Mouse (Mus musculus) CH12.LX (cell line): ENCODE data around the gene Ttc13. TPM values are rescaled to one million over a fixed set of nuclear protein-coding genes. Genes with fewer than 3 reads are reported as not detected.

Source experiments
- DNase-seq: peaks from one replicate; pipeline ENCODE4 v3.0.0-alpha.2; 2013; ENCODE audit errors: extremely low read depth
- H3K27ac ChIP-seq: 2 replicates; pipeline ENCODE4 v1.5.1; 2012; ENCODE audit warnings: low read depth, mild to moderate bottlenecking, control low read depth, moderate library complexity; ENCODE audit not compliant: insufficient read depth
- H3K27me3 ChIP-seq: replicated peaks from 2 replicates; pipeline ENCODE3; 2012; ENCODE audit warnings: inconsistent platforms
- H3K36me3 ChIP-seq, 2 experiments: replicated peaks in 1 of 2; 2 replicates each; pipeline versions ENCODE3 to v1.6.1; 2012; ENCODE audit warnings: inconsistent platforms in 1 of 2, low read length in 1 of 2, mild to moderate bottlenecking in 1 of 2, mixed read lengths in 1 of 2, moderate library complexity in 1 of 2; ENCODE audit not compliant: control insufficient read depth in 1 of 2, insufficient read depth in 1 of 2
- H3K4me1 ChIP-seq, 2 experiments: 2 replicates each; pipeline ENCODE4 v1.6.1; 2012; ENCODE audit warnings: inconsistent platforms in 1 of 2, moderate library complexity in 1 of 2; ENCODE audit not compliant: insufficient read depth in 2 of 2, control insufficient read depth in 1 of 2
- H3K4me2 ChIP-seq: 2 replicates; pipeline ENCODE4 v1.6.1; 2012; ENCODE audit warnings: low read depth, mild to moderate bottlenecking, control low read depth; ENCODE audit not compliant: poor library complexity, insufficient read depth, severe bottlenecking
- H3K4me3 ChIP-seq, 3 experiments: fragments of 150-350 bp in 1 of 3; sonication (generic) in 1 of 3; replicated peaks in 1 of 3; 2 replicates each; pipeline versions ENCODE3 to v1.5.1; 2011 to 2012; ENCODE audit warnings: low read depth in 2 of 3, low read length in 2 of 3, mild to moderate bottlenecking in 2 of 3, moderate library complexity in 2 of 3, control low read depth in 1 of 3, improper control_type of control experiment in 1 of 3, inconsistent platforms in 1 of 3, mixed read lengths in 1 of 3; ENCODE audit not compliant: poor library complexity in 1 of 3
- H3K79me2 ChIP-seq: replicated peaks from 2 replicates; pipeline ENCODE4 v1.6.1; 2012; ENCODE audit warnings: mild to moderate bottlenecking, moderate library complexity; ENCODE audit not compliant: control insufficient read depth, poor library complexity, insufficient read depth, severe bottlenecking; ENCODE audit errors: extremely low read depth
- H3K9ac ChIP-seq: 2 replicates; pipeline ENCODE4 v1.6.1; 2012; ENCODE audit warnings: low read depth, mild to moderate bottlenecking, control low read depth, moderate library complexity; ENCODE audit not compliant: insufficient read depth
- H3K9me3 ChIP-seq: replicated peaks from 2 replicates; pipeline ENCODE3; 2012; ENCODE audit warnings: low read length, inconsistent platforms, mixed read lengths
- BHLHE40 ChIP-seq: IDR thresholded peaks from 2 replicates; pipeline ENCODE4 v1.6.1; 2011; ENCODE audit warnings: mild to moderate bottlenecking, low read depth, low read length, improper control_type of control experiment
- CHD1 ChIP-seq: IDR thresholded peaks from 2 replicates; pipeline ENCODE4 v1.6.1; 2012; ENCODE audit warnings: low read depth, low read length, improper control_type of control experiment, inconsistent platforms
- CHD2 ChIP-seq: IDR thresholded peaks from 2 replicates; pipeline ENCODE4 v1.6.1; 2011; ENCODE audit warnings: low read length, improper control_type of control experiment
- CTCF ChIP-seq, 2 experiments: IDR thresholded peaks in 1 of 2; conservative IDR thresholded peaks in 1 of 2; 2 replicates each; pipeline ENCODE4 v1.5.1; 2011 to 2012; ENCODE audit warnings: low read depth in 2 of 2, low read length in 2 of 2, improper control_type of control experiment in 1 of 2, inconsistent platforms in 1 of 2, mild to moderate bottlenecking in 1 of 2, moderate library complexity in 1 of 2
- EP300 ChIP-seq: IDR thresholded peaks from 2 replicates; pipeline ENCODE4 v1.6.1; 2011; ENCODE audit warnings: low read length, improper control_type of control experiment
- ETS1 ChIP-seq: conservative IDR thresholded peaks from 2 replicates; pipeline ENCODE4 v1.6.1; 2012; ENCODE audit warnings: low read depth, mild to moderate bottlenecking, inconsistent platforms, low read length, improper control_type of control experiment, moderate library complexity
- IRF4 ChIP-seq: IDR thresholded peaks from 2 replicates; pipeline ENCODE4 v1.6.1; 2014; ENCODE audit warnings: low read depth, mild to moderate bottlenecking, inconsistent platforms, low read length, improper control_type of control experiment
- JUND ChIP-seq: conservative IDR thresholded peaks from 2 replicates; pipeline ENCODE4 v1.6.1; 2011; ENCODE audit warnings: low read depth, low read length, improper control_type of control experiment
- KAT2A ChIP-seq: IDR thresholded peaks from 2 replicates; pipeline ENCODE4 v1.6.1; 2012; ENCODE audit warnings: low read length, improper control_type of control experiment, inconsistent platforms; ENCODE audit not compliant: insufficient replicate concordance
- MAFK ChIP-seq: IDR thresholded peaks from 2 replicates; pipeline ENCODE4 v1.6.1; 2011; ENCODE audit warnings: low read length, improper control_type of control experiment; ENCODE audit not compliant: insufficient replicate concordance
- MAX ChIP-seq: IDR thresholded peaks from 2 replicates; pipeline ENCODE4 v1.6.1; 2011; ENCODE audit warnings: low read length, improper control_type of control experiment
- MAZ ChIP-seq: IDR thresholded peaks from 2 replicates; pipeline ENCODE4 v1.6.1; 2012; ENCODE audit warnings: low read depth, mild to moderate bottlenecking, inconsistent platforms, low read length, improper control_type of control experiment, moderate library complexity
- MEF2A ChIP-seq: IDR thresholded peaks from 2 replicates; pipeline ENCODE4 v1.6.1; 2014; ENCODE audit warnings: low read depth, mild to moderate bottlenecking, inconsistent platforms, low read length, improper control_type of control experiment, borderline replicate concordance
- MXI1 ChIP-seq: IDR thresholded peaks from 2 replicates; pipeline ENCODE4 v1.6.1; 2011; ENCODE audit warnings: mild to moderate bottlenecking, low read depth, low read length, improper control_type of control experiment
- NRF1 ChIP-seq: IDR thresholded peaks from 2 replicates; pipeline ENCODE4 v1.6.1; 2014; ENCODE audit warnings: low read depth, mild to moderate bottlenecking, inconsistent platforms, low read length, improper control_type of control experiment, moderate library complexity
- RAD21 ChIP-seq: IDR thresholded peaks from 2 replicates; pipeline ENCODE4 v1.6.1; 2011; ENCODE audit warnings: low read depth, mild to moderate bottlenecking, low read length, improper control_type of control experiment, moderate library complexity
- RCOR1 ChIP-seq: conservative IDR thresholded peaks from 2 replicates; pipeline ENCODE4 v1.6.1; 2012; ENCODE audit warnings: low read depth, mild to moderate bottlenecking, inconsistent platforms, low read length, improper control_type of control experiment
- SIN3A ChIP-seq: IDR thresholded peaks from 2 replicates; pipeline ENCODE4 v1.6.1; 2012; ENCODE audit warnings: low read length, improper control_type of control experiment, inconsistent platforms
- TBP ChIP-seq: conservative IDR thresholded peaks from 2 replicates; pipeline ENCODE4 v1.6.1; 2011; ENCODE audit warnings: low read depth, low read length, improper control_type of control experiment
- TCF12 ChIP-seq: IDR thresholded peaks from 2 replicates; pipeline ENCODE4 v1.6.1; 2014; ENCODE audit warnings: low read depth, mild to moderate bottlenecking, inconsistent platforms, low read length, improper control_type of control experiment
- UBTF ChIP-seq: IDR thresholded peaks from 2 replicates; pipeline ENCODE4 v1.6.1; 2012; ENCODE audit warnings: low read depth, mild to moderate bottlenecking, inconsistent platforms, low read length, improper control_type of control experiment, moderate library complexity
- ZMIZ1 ChIP-seq: IDR thresholded peaks from 2 replicates; pipeline ENCODE4 v1.6.1; 2012; ENCODE audit warnings: low read depth, mild to moderate bottlenecking, inconsistent platforms, low read length, improper control_type of control experiment
- ZNF384 ChIP-seq: IDR thresholded peaks from 2 replicates; pipeline ENCODE4 v1.6.1; 2012; ENCODE audit warnings: low read depth, low read length, improper control_type of control experiment, inconsistent platforms
- dilution Hi-C: fragments of 300-500 bp; cut with MboI; formaldehyde crosslinking; loops from 2 replicates; pipeline ENCODE4 v1.14.3; 2020; ENCODE audit warnings: low sequenced_read_pairs; ENCODE audit not compliant: extremely low pct_unique_long_range_greater_than_20kb, extremely low pct_ligation_motif_present
- in situ Hi-C: fragments of 300-500 bp; cut with MboI; formaldehyde crosslinking; loops from 3 replicates; pipeline ENCODE4 v1.14.3; 2019; ENCODE audit warnings: low sequenced_read_pairs, low pct_ligation_motif_present, low pct_unique_long_range_greater_than_20kb, mixed read lengths
- polyA plus RNA-seq: library from polyadenylated mRNA; unstranded; fragments of >175 nt; gene quantifications from 2 replicates; pipeline ENCODE4 v1.2.1, GENCODE M21; 2012; ENCODE audit warnings: low read depth; ENCODE audit not compliant: insufficient read length
- total RNA-seq, 2 experiments: library from RNA; depleted of rRNA; stranded (reverse); fragments of 300-350 nt in 1 of 2; fragments of >200 nt in 1 of 2; gene quantifications; 2 replicates each; pipeline ENCODE4 v1.2.3; 2012 to 2014

Gene Ttc13
- total and polyA plus RNA-seq, 3 experiments = 30.8 to 33.6 (median 33.5) TPM

GRCm38 (mm10) chr8:124756601-124757000 is 34.8 kb upstream of the Ttc13 start:
- TF ChIP-seq MXI1 (peak; percentile 37; the same call in 1 of the 2 replicates), RCOR1 (peak; percentile 77), RAD21 (no peak), ZNF384 (no peak), MAZ (peak; percentile 74), UBTF (no peak), CTCF (conservative IDR thresholded peaks at IDR 0.05 in 1 of 2, IDR thresholded peaks at IDR 0.05 in 1 of 2; ENCODE audit: low read depth in 2 of 2, low read length in 2 of 2) (no peak), MAX (peak; percentile 44; the same call in 1 of the 2 replicates), MEF2A (peak; percentile 70; the same call in 1 of the 2 replicates), ETS1 (peak; percentile 83), ZMIZ1 (no peak), JUND (no peak), CHD1 (no peak; the same call in 1 of the 2 replicates), MAFK (no peak), SIN3A (peak; percentile 80; the same call in 1 of the 2 replicates), EP300 (peak; percentile 54; the same call in 1 of the 2 replicates), NRF1 (0 out of 2 replicates have a peak, but pooled peaks have one; percentile 8), TBP (0 out of 2 replicates have a peak, but pooled peaks have one; percentile 49), KAT2A (no peak), BHLHE40 (peak; percentile 62; the same call in 1 of the 2 replicates), CHD2 (peak; percentile 70), TCF12 (peak; percentile 68), IRF4 (peak; percentile 87)
- Histone ChIP-seq H3K36me3 (no peaks in the 10 kb centered on the region), H3K4me1 (peaks cover 16 to 63% of the 10 kb centered on the region in 2 experiments), H3K79me2 (no peaks in the 10 kb centered on the region), H3K4me3 (peak overlapping the region in 1 of 3 experiments; percentile 7), H3K4me2 (peak overlapping the region; percentile 93), H3K9me3 (peaks cover 9% of the 10 kb centered on the region), H3K9ac (peak overlapping the region; percentile 4; the same call in 1 of the 2 replicates), H3K27ac (peak overlapping the region; percentile 15; the same call in 1 of the 2 replicates), H3K27me3 (peaks cover 4% of the 10 kb centered on the region)
- dilution Hi-C loops (no loop called here), in situ Hi-C loops (no loop called here)
- DNase-seq = peak; percentile 68
